Mouse (Mus musculus) frontal cortex, postnatal 10 days (tissue): ENCODE results near the gene Elavl2.

Experiments used
- DNase-seq, 2 experiments: peaks; one replicate each; pipeline ENCODE4 v3.0.0; 2022; ENCODE audit warnings: low spot score in 2 of 2, mixed read lengths in 1 of 2

The Elavl2 gene

DNA sequence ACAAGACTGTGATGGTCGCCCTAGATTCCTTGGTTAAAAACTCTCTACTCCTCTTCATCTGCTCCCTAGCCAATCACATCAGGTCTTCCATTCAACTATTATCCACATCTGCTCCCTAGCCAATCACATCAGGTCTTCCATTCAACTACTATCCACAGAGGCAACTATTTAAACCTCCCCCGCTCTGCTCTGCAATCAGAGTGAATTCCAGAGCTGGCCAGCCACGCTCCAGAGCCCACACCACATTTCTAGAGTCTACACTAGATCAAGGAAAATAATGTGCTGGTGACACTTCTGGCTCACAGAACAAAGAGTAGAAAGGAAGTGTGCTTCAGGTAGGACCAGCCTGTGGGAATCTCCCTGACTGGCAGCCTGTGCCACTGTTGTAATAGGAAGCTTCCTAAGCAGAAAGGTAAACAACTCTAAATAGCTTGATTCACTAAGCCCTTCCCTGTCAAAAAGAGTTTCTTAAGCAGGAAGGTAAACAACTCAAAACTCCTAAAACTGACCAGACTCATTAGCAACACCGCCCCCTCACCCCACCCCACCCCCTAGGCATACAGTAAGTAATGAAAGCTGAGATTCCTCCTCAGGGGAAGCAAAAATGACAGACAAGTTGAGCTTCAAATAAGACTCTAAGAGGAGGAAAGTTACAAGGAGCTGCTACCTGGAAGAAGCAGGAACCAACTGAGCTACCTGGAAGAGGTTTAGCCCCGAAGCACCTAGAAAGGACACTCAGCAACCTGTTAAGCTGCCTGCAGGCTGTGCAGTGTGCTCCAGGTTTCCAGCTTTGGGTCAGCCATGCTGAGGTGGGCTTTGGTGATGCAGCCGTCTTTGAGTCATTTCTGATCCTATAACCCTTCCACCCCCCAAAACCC lies 191.9 kb downstream of the Elavl2 start:
- no peak for DNase-seq
